Mouse (Mus musculus) stomach, postnatal 0 days (tissue): ENCODE results near the gene Acaa1b. TPM values are rescaled to one million over a fixed set of nuclear protein-coding genes. Genes with fewer than 3 reads are reported as not detected.

Experiments used
- ATAC-seq: fragments of 200-750 bp; cut with Nextera tagmentation; 2 replicates; pipeline ENCODE4 v1.8.0; 2017; ENCODE audit not compliant: low FRiP score, low TSS enrichment
- DNase-seq: peaks from one replicate; pipeline ENCODE4 v3.0.0-alpha.2; 2016; ENCODE audit warnings: low spot score
- H3K27ac ChIP-seq: fragments of 300-500 bp; sonication (generic); replicated peaks from 2 replicates; pipeline ENCODE4 v1.5.1; 2014; ENCODE audit warnings: mild to moderate bottlenecking, control low read depth
- H3K27me3 ChIP-seq: fragments of 300-500 bp; sonication (generic); 2 replicates; pipeline ENCODE4 v1.6.1; 2014; ENCODE audit warnings: low read length; ENCODE audit not compliant: control insufficient read depth, insufficient read depth
- H3K36me3 ChIP-seq: fragments of 300-500 bp; sonication (generic); 2 replicates; pipeline ENCODE4 v1.6.1; 2014; ENCODE audit warnings: low read length, mixed read lengths; ENCODE audit not compliant: control insufficient read depth, insufficient read depth
- H3K4me1 ChIP-seq: fragments of 300-500 bp; sonication (generic); replicated peaks from 2 replicates; pipeline ENCODE4 v1.6.1; 2014; ENCODE audit warnings: antibody characterized with exemption; ENCODE audit not compliant: control insufficient read depth, insufficient read depth
- H3K4me2 ChIP-seq: fragments of 300-500 bp; sonication (generic); replicated peaks from 2 replicates; pipeline ENCODE4 v1.6.1; 2014; ENCODE audit warnings: low read depth, mild to moderate bottlenecking, control low read depth, moderate library complexity
- H3K4me3 ChIP-seq: fragments of 300-500 bp; sonication (generic); 2 replicates; pipeline ENCODE4 v1.5.1; 2014; ENCODE audit warnings: low read depth, low read length, control low read depth
- H3K9ac ChIP-seq: fragments of 300-500 bp; sonication (generic); 2 replicates; pipeline ENCODE4 v1.6.1; 2014; ENCODE audit warnings: mild to moderate bottlenecking, low read length, control low read depth, mixed read lengths
- H3K9me3 ChIP-seq: fragments of 300-500 bp; sonication (generic); 2 replicates; pipeline ENCODE4 v1.6.1; 2016; ENCODE audit warnings: low read length; ENCODE audit not compliant: control insufficient read depth
- CTCF ChIP-seq: IDR thresholded peaks from 2 replicates; pipeline ENCODE4 v1.5.1; 2016; ENCODE audit warnings: antibody characterized with exemption, low read depth, mild to moderate bottlenecking, moderate library complexity
- EP300 ChIP-seq: optimal IDR thresholded peaks from 2 replicates; pipeline ENCODE3; 2016; ENCODE audit warnings: antibody characterized with exemption
- WGBS: fragments of 180-500 bp; shearing (Covaris S2); extraction: QIAGEN DNeasy Blood & Tissue Kit; methylation state at CpG from one replicate; pipeline ENCODE4 v1.1.7; 2014; 5-methylcytosine and 5-hydroxymethylcytosine counted together
- polyA plus RNA-seq: library from polyadenylated mRNA; unstranded; fragments of >200 nt; fragmentation: Nextera tagmentation; extraction: Ambion mirVana; gene quantifications from 2 replicates; pipeline ENCODE4 v1.2.1, GENCODE M21; 2015

The Acaa1b gene
- polyA plus RNA-seq, 1 experiment from 2014 or later, result 10.7 TPM

GRCm38 (mm10) chr9:119101992-119102782 is 54.7 kb downstream of the Acaa1b start, which contains the start of gene Dlec1:
Dlec1 (plus strand) TSS chr9:119102478.
- Histone ChIP-seq H3K4me3 (peak within 1 kb of the TSS; percentile 59), H3K27me3 (no peaks in the 10 kb centered on the region), H3K4me2 (peak within 1 kb of the TSS; percentile 93), H3K4me1 (no peaks in the 10 kb centered on the region), H3K27ac (peak within 1 kb of the TSS; percentile 8; the same call in 1 of the 2 replicates), H3K36me3 (no peaks in the 10 kb centered on the region), H3K9me3 (no peaks in the 10 kb centered on the region), H3K9ac (peak within 1 kb of the TSS; percentile 47)
- ATAC-seq (peak; percentile 83), DNase-seq (peak; percentile 78)
- TF ChIP-seq CTCF, result peak; percentile 55
- no peak for TF ChIP-seq EP300
- WGBS, result 2% methylated on average over 44 of the region's 44 CpGs

GRCm38 (mm10) chr9:119100177-119100898 is 56.6 kb downstream of the Acaa1b start:
- Histone ChIP-seq H3K4me3 (no peak overlapping the region), H3K4me1 (no peaks in the 10 kb centered on the region), H3K4me2 (no peak overlapping the region), H3K9ac (no peak overlapping the region), H3K9me3 (no peaks in the 10 kb centered on the region), H3K36me3 (no peaks in the 10 kb centered on the region), H3K27me3 (no peaks in the 10 kb centered on the region), H3K27ac (no peak overlapping the region)
- DNase-seq (peak; percentile 41), ATAC-seq (no peak)
- 16% methylated on average over 15 of the region's 15 CpGs for WGBS
- peak; percentile 20; the same call in 1 of the 2 replicates for TF ChIP-seq CTCF
- TF ChIP-seq EP300, result no peak

Other genes with a start within 250 kb of the Acaa1b start
- 7.4 and 9.0 TPM in 2 replicates for gene Ctdspl, start 230.6 kb downstream of the Acaa1b start, polyA plus RNA-seq
- 55.0 and 61.3 TPM in 2 replicates for gene Vill, start 104.3 kb downstream of the Acaa1b start, polyA plus RNA-seq
- 35.3 and 39.2 TPM in 2 replicates for gene Plcd1, start 63.6 kb downstream of the Acaa1b start, polyA plus RNA-seq
- gene Dlec1, start 54.6 kb downstream of the Acaa1b start, polyA plus RNA-seq, result 0.18 TPM in 2 replicates
- gene Gm47289, start 2.1 kb upstream of the Acaa1b start, polyA plus RNA-seq, result not detected in 2 replicates
- 0.07 TPM in 1 of 2 replicates, not detected in the other for gene Slc22a13, start 52.0 kb upstream of the Acaa1b start, polyA plus RNA-seq
- gene Oxsr1, start 165.3 kb upstream of the Acaa1b start, polyA plus RNA-seq, result 8.7 and 9.7 TPM in 2 replicates
- gene Acaa1a, start 182.6 kb upstream of the Acaa1b start, polyA plus RNA-seq, result 181 and 193 TPM in 2 replicates
- gene Myd88, start 184.3 kb upstream of the Acaa1b start, polyA plus RNA-seq, result 40.8 and 41.5 TPM in 2 replicates
- gene Xylb, start 200.3 kb upstream of the Acaa1b start, polyA plus RNA-seq, result 3.2 and 5.7 TPM in 2 replicates
- not detected in 2 replicates for gene Slc22a14, start 208.5 kb upstream of the Acaa1b start, polyA plus RNA-seq
- gene Acvr2b, start 245.0 kb upstream of the Acaa1b start, polyA plus RNA-seq, result 6.2 and 6.3 TPM in 2 replicates